Comparison of ENCODE assay signal across 9 mouse cellular contexts in genomic region chr7:27249146-27249545, GRCm38 (mm10). TPM values are rescaled to one million over a fixed set of nuclear protein-coding genes. Genes with fewer than 3 reads are reported as not detected.
DNase-seq lines count a peak whose midpoint lies in the region; ATAC-seq lines count a peak whose summit lies in the region.
"Had no signal": no experiment of that assay in that cellular context is flagged by ENCODE, and none has a peak within 500 bp of the region (broad histone marks: within the 10 kb centered on the region; RNA-seq: fewer than 3 reads in every experiment).

No protein-coding gene starts in this region.

- no peak overlapping the region for H3K4me2 ChIP-seq in hindbrain, embryonic 11.5 days (replicated peaks; ENCODE audit: low read depth, low read length)
- H3K4me2 ChIP-seq in hindbrain, embryonic 14.5 days (replicated peaks) = no peak overlapping the region

- 90% methylated on average over 2 of the region's 2 CpGs for WGBS in hindbrain, embryonic 11.5 days
- 92% methylated on average over 2 of the region's 2 CpGs for WGBS in hindbrain, embryonic 14.5 days
- 87% methylated on average over 2 of the region's 2 CpGs for WGBS in embryonic facial prominence, embryonic 10.5 days

- peak; percentile 43 for DNase-seq in hindbrain, embryonic 11.5 days (ENCODE audit: low spot score)
- DNase-seq in hindbrain, embryonic 14.5 days (ENCODE audit: low spot score) = no peak
- DNase-seq in thymus, postnatal 14 days = peak; percentile 43
- DNase-seq in thymus, postnatal 36 days = no peak
- peak; percentile 38 for DNase-seq in embryonic facial prominence, embryonic 10.5 days (ENCODE audit: low spot score)
- no peak for DNase-seq in frontal cortex, postnatal 10 days (ENCODE audit: low spot score in 2 of 2)
- no peak for DNase-seq in gastrocnemius, postnatal 25 days
- no peak for DNase-seq in right cerebral cortex, adult 18-20 months
- DNase-seq: heart, postnatal 36 days had no signal

- no peaks in the 10 kb centered on the region for H3K4me1 ChIP-seq in hindbrain, embryonic 11.5 days (replicated peaks; ENCODE audit: control insufficient read depth, insufficient read depth, low read length)
- no peaks in the 10 kb centered on the region for H3K4me1 ChIP-seq in hindbrain, embryonic 14.5 days (replicated peaks; ENCODE audit: control insufficient read depth, insufficient read depth, low read length)
- H3K4me1 ChIP-seq in embryonic facial prominence, embryonic 10.5 days = no peaks in the 10 kb centered on the region

- H3K27ac ChIP-seq in hindbrain, embryonic 11.5 days (ENCODE audit: low read depth, low read length) = no peak overlapping the region
- no peak overlapping the region for H3K27ac ChIP-seq in hindbrain, embryonic 14.5 days
- H3K27ac ChIP-seq in embryonic facial prominence, embryonic 10.5 days (replicated peaks) = no peak overlapping the region

- H3K36me3 ChIP-seq in hindbrain, embryonic 11.5 days (ENCODE audit: control insufficient read depth, insufficient read depth, low read length) = no peaks in the 10 kb centered on the region
- H3K36me3 ChIP-seq in hindbrain, embryonic 14.5 days (replicated peaks; ENCODE audit: control insufficient read depth, insufficient read depth) = peaks cover 50% of the 10 kb centered on the region
- peaks cover 47% of the 10 kb centered on the region for H3K36me3 ChIP-seq in embryonic facial prominence, embryonic 10.5 days (replicated peaks)

- H3K9ac ChIP-seq in hindbrain, embryonic 11.5 days (ENCODE audit: low read depth, low read length) = no peak overlapping the region
- no peak overlapping the region for H3K9ac ChIP-seq in hindbrain, embryonic 14.5 days

- no peak for ATAC-seq in hindbrain, embryonic 11.5 days (ENCODE audit: low FRiP score)
- no peak for ATAC-seq in hindbrain, embryonic 14.5 days (ENCODE audit: low FRiP score)

- no peaks in the 10 kb centered on the region for H3K27me3 ChIP-seq in hindbrain, embryonic 11.5 days (ENCODE audit: control insufficient read depth, insufficient read depth, low read length)
- no peaks in the 10 kb centered on the region for H3K27me3 ChIP-seq in hindbrain, embryonic 14.5 days (ENCODE audit: control insufficient read depth, insufficient read depth, low read length)
- H3K27me3 ChIP-seq in embryonic facial prominence, embryonic 10.5 days (replicated peaks; ENCODE audit: low read depth, poor library complexity, severe bottlenecking) = no peaks in the 10 kb centered on the region

- H3K9me3 ChIP-seq in hindbrain, embryonic 11.5 days (ENCODE audit: control insufficient read depth, low read length) = no peaks in the 10 kb centered on the region
- no peaks in the 10 kb centered on the region for H3K9me3 ChIP-seq in hindbrain, embryonic 14.5 days (ENCODE audit: control insufficient read depth, low read length)
- H3K9me3 ChIP-seq in embryonic facial prominence, embryonic 10.5 days = 0 out of 2 replicates have a peak, but pooled peaks cover 3% of the 10 kb centered on the region

- H3K4me3 ChIP-seq in hindbrain, embryonic 11.5 days (ENCODE audit: low read depth, low read length) = no peak overlapping the region
- no peak overlapping the region for H3K4me3 ChIP-seq in hindbrain, embryonic 14.5 days (replicated peaks; ENCODE audit: low read length)
- no peak overlapping the region for H3K4me3 ChIP-seq in embryonic facial prominence, embryonic 10.5 days

RNA-seq across cellular contexts. Expression of gene Numbl, which starts 9.1 kb away (rescaled TPM):
- polyA plus RNA-seq in hindbrain, embryonic 11.5 days (2014; fragmentation: Nextera tagmentation; extraction: Ambion mirVana) = 19.8 and 22.7 TPM in 2 replicates
- polyA plus RNA-seq in hindbrain, embryonic 14.5 days (2014; fragmentation: Nextera tagmentation; extraction: Ambion mirVana) = 36.2 and 39.2 TPM in 2 replicates
- 14.8 and 15.0 TPM in 2 replicates for polyA plus RNA-seq in embryonic facial prominence, embryonic 10.5 days (2016; fragmentation: Nextera tagmentation; extraction: Ambion mirVana)
- 1 to 10 TPM; 3.6 to 5.4 TPM for total RNA-seq in gastrocnemius, postnatal 25 days (2021)

RNA-seq across cellular contexts. Expression of gene Coq8b, which starts 16.3 kb away (rescaled TPM):
- 13.9 and 18.4 TPM in 2 replicates for polyA plus RNA-seq in hindbrain, embryonic 11.5 days (2014; fragmentation: Nextera tagmentation; extraction: Ambion mirVana)
- polyA plus RNA-seq in hindbrain, embryonic 14.5 days (2014; fragmentation: Nextera tagmentation; extraction: Ambion mirVana) = 17.4 and 17.8 TPM in 2 replicates
- polyA plus RNA-seq in embryonic facial prominence, embryonic 10.5 days (2016; fragmentation: Nextera tagmentation; extraction: Ambion mirVana) = 18.4 and 18.7 TPM in 2 replicates
- 1 to 10 TPM; 3.0 to 4.9 TPM for total RNA-seq in gastrocnemius, postnatal 25 days (2021)

RNA-seq across cellular contexts. Expression of gene Itpkc, which starts 20.7 kb away (rescaled TPM):
- polyA plus RNA-seq in hindbrain, embryonic 11.5 days (2014; fragmentation: Nextera tagmentation; extraction: Ambion mirVana) = 5.0 and 6.7 TPM in 2 replicates
- polyA plus RNA-seq in hindbrain, embryonic 14.5 days (2014; fragmentation: Nextera tagmentation; extraction: Ambion mirVana) = 6.5 and 8.7 TPM in 2 replicates
- 5.1 and 5.6 TPM in 2 replicates for polyA plus RNA-seq in embryonic facial prominence, embryonic 10.5 days (2016; fragmentation: Nextera tagmentation; extraction: Ambion mirVana)
- 1 to 10 TPM; 2.3 to 3.6 TPM for total RNA-seq in gastrocnemius, postnatal 25 days (2021)

RNA-seq across cellular contexts. Expression of gene Snrpa, which starts 53.1 kb away (rescaled TPM):
- polyA plus RNA-seq in hindbrain, embryonic 11.5 days (2014; fragmentation: Nextera tagmentation; extraction: Ambion mirVana) = 333 and 349 TPM in 2 replicates
- 192 and 195 TPM in 2 replicates for polyA plus RNA-seq in hindbrain, embryonic 14.5 days (2014; fragmentation: Nextera tagmentation; extraction: Ambion mirVana)
- polyA plus RNA-seq in embryonic facial prominence, embryonic 10.5 days (2016; fragmentation: Nextera tagmentation; extraction: Ambion mirVana) = 415 and 427 TPM in 2 replicates
- 10 to 100 TPM; 31.4 to 31.8 TPM for total RNA-seq in gastrocnemius, postnatal 25 days (2021)

RNA-seq across cellular contexts. Expression of gene BC024978, which starts 53.6 kb away (rescaled TPM):
- 3.4 and 4.1 TPM in 2 replicates for polyA plus RNA-seq in hindbrain, embryonic 11.5 days (2014; fragmentation: Nextera tagmentation; extraction: Ambion mirVana)
- polyA plus RNA-seq in hindbrain, embryonic 14.5 days (2014; fragmentation: Nextera tagmentation; extraction: Ambion mirVana) = 3.4 and 3.5 TPM in 2 replicates
- 4.3 and 4.7 TPM in 2 replicates for polyA plus RNA-seq in embryonic facial prominence, embryonic 10.5 days (2016; fragmentation: Nextera tagmentation; extraction: Ambion mirVana)
- total RNA-seq in gastrocnemius, postnatal 25 days (2021) = 10 to 100 TPM; 12.1 to 13.0 TPM

Comparison
In these comparisons a context has a peak if more than half of its experiments do, and no peak if none do; other contexts are left out.
1. DNase-seq: peak in hindbrain, embryonic 11.5 days (single experiment), thymus, postnatal 14 days (single experiment) and embryonic facial prominence, embryonic 10.5 days (single experiment); none in hindbrain, embryonic 14.5 days (single experiment), thymus, postnatal 36 days (0 of 2), frontal cortex, postnatal 10 days (0 of 2), gastrocnemius, postnatal 25 days (single experiment) and right cerebral cortex, adult 18-20 months (single experiment).